Mouse (Mus musculus) kidney, postnatal 0 days (tissue): Measurements from ENCODE around the gene Olfr826. TPM values are rescaled to one million over a fixed set of nuclear protein-coding genes. Genes with fewer than 3 reads are reported as not detected.

ENCODE experiments used
- ATAC-seq: fragments of 200-750 bp; cut with Nextera tagmentation; replicated peaks from 2 replicates; pipeline ENCODE4 v1.8.0; 2017; ENCODE audit warnings: low read depth, moderate number of reproducible peaks, moderate TSS enrichment, moderate library complexity; ENCODE audit not compliant: low FRiP score
- DNase-seq: peaks from one replicate; pipeline ENCODE4 v3.0.0-alpha.2; 2016; ENCODE audit warnings: low spot score
- H3K27ac ChIP-seq: fragments of 300-500 bp; sonication (generic); 2 replicates; pipeline ENCODE4 v1.5.1; 2014; ENCODE audit warnings: mild to moderate bottlenecking
- H3K27me3 ChIP-seq: fragments of 300-500 bp; sonication (generic); 2 replicates; pipeline ENCODE4 v1.6.1; 2014; ENCODE audit warnings: low read length, mixed read lengths; ENCODE audit not compliant: insufficient read depth
- H3K36me3 ChIP-seq: fragments of 300-500 bp; sonication (generic); 2 replicates; pipeline ENCODE4 v1.6.1; 2014; ENCODE audit warnings: low read length, mixed read lengths; ENCODE audit not compliant: insufficient read depth
- H3K4me1 ChIP-seq: fragments of 300-500 bp; sonication (generic); replicated peaks from 2 replicates; pipeline ENCODE4 v1.6.1; 2014; ENCODE audit warnings: antibody characterized with exemption, low read length, mixed read lengths; ENCODE audit not compliant: insufficient read depth
- H3K4me2 ChIP-seq: fragments of 300-500 bp; sonication (generic); 2 replicates; pipeline ENCODE4 v1.6.1; 2014; ENCODE audit warnings: mild to moderate bottlenecking, low read length, moderate library complexity, mixed read lengths
- H3K4me3 ChIP-seq: fragments of 300-500 bp; sonication (generic); replicated peaks from 2 replicates; pipeline ENCODE4 v1.5.1; 2014; ENCODE audit warnings: low read depth, low read length
- H3K9ac ChIP-seq: fragments of 300-500 bp; sonication (generic); 2 replicates; pipeline ENCODE4 v1.6.1; 2014; ENCODE audit warnings: low read depth, low read length
- H3K9me3 ChIP-seq: fragments of 300-500 bp; sonication (generic); replicated peaks from 2 replicates; pipeline ENCODE4 v1.6.1; 2016; ENCODE audit warnings: low read length, inconsistent platforms, mixed read lengths
- CTCF ChIP-seq: IDR thresholded peaks from 2 replicates; pipeline ENCODE4 v1.5.1; 2016; ENCODE audit warnings: antibody characterized with exemption, low read depth, mild to moderate bottlenecking, moderate library complexity
- WGBS: fragments of 180-500 bp; shearing (Covaris S2); extraction: QIAGEN DNeasy Blood & Tissue Kit; methylation state at CpG from one replicate; pipeline ENCODE4 v1.1.7; 2014; 5-methylcytosine and 5-hydroxymethylcytosine counted together
- polyA plus RNA-seq: library from polyadenylated mRNA; unstranded; fragments of >200 nt; fragmentation: Nextera tagmentation; extraction: Ambion mirVana; gene quantifications from 2 replicates; pipeline ENCODE4 v1.2.1, GENCODE M21; 2015

Gene Olfr826
- polyA plus RNA-seq: not detected in 2 replicates

DNA sequence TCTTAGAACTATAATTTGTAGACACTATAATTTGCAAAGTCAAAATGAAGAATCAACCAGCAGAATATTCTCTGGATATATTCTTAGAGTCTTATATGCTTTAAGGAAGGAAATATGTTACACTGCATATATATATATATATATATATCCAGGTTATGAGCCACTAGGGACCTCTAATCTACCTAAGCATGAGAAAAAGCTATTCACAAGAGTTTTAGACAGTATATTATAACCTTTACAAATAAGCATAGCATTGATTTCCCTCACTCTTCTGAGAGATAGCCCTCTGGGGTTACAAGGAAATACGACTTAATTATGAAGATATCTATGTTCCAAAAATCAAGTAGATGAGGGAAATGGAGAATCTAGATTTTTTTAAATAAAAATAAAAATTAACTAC lies at the start of gene Olfr826:
Gene Olfr826 (minus strand): TSS at position 101 of the 400 bp plus-strand sequence.
- no peak within 1 kb of the TSS for H3K4me2 ChIP-seq
- no peak within 1 kb of the TSS for H3K27ac ChIP-seq
- ATAC-seq (no peak), DNase-seq (no peak)
- no peaks in the 10 kb centered on the region for H3K9me3 ChIP-seq
- H3K27me3 ChIP-seq: no peaks in the 10 kb centered on the region
- WGBS: 84% methylated on average over 1 of the region's 1 CpGs
- no peaks in the 10 kb centered on the region for H3K4me1 ChIP-seq
- H3K4me3 ChIP-seq: no peak within 1 kb of the TSS
- no peak within 1 kb of the TSS for H3K9ac ChIP-seq
- no peaks in the 10 kb centered on the region for H3K36me3 ChIP-seq
- TF ChIP-seq CTCF: no peak

DNA sequence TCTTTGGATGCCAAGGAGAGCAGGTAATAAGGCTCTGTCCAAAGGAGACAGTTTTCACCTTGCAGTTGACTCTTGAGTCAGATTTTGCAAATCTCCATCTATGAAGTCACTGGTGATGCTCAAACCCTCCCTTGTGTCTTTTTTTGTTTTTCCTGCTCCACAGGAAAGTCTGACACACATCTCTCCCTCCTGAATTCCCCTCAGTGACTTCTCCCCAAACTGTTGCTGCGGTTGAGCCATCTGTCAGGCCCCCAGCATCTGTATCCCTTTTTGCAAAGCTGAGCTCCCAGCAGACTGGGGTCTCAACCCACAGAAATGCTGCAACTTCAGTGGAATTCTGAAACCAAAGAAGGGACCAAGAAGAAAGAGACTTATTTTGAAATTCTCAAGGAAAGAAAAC lies 48.1 kb upstream of the Olfr826 start:
- H3K27me3 ChIP-seq: no peaks in the 10 kb centered on the region
- no peak overlapping the region for H3K4me2 ChIP-seq
- WGBS: 55% methylated on average over 1 of the region's 1 CpGs
- H3K4me3 ChIP-seq: no peak overlapping the region
- H3K9me3 ChIP-seq: no peaks in the 10 kb centered on the region
- H3K36me3 ChIP-seq: no peaks in the 10 kb centered on the region
- DNase-seq (no peak), ATAC-seq (no peak)
- H3K4me1 ChIP-seq: no peaks in the 10 kb centered on the region
- no peak for TF ChIP-seq CTCF
- H3K27ac ChIP-seq: no peak overlapping the region
- H3K9ac ChIP-seq: no peak overlapping the region

- no peak for DNase-seq
Observed at GRCm38 (mm10) chr10:130229584-130229983, 45.6 kb upstream of the Olfr826 start.

GRCm38 (mm10) chr10:130228246-130228645 lies 44.3 kb upstream of the Olfr826 start:
- no peaks in the 10 kb centered on the region for H3K4me1 ChIP-seq
- no peak overlapping the region for H3K4me2 ChIP-seq
- peak; percentile 85 for TF ChIP-seq CTCF
- H3K27ac ChIP-seq: no peak overlapping the region
- H3K9me3 ChIP-seq: no peaks in the 10 kb centered on the region
- no peak overlapping the region for H3K9ac ChIP-seq
- no peaks in the 10 kb centered on the region for H3K36me3 ChIP-seq
- no peak overlapping the region for H3K4me3 ChIP-seq
- 0% methylated on average over 1 of the region's 1 CpGs for WGBS
- no peaks in the 10 kb centered on the region for H3K27me3 ChIP-seq
- DNase-seq (peak; percentile 73), ATAC-seq (peak; percentile 68)

More at GRCm38 (mm10) chr10:130229584-130229983, 45.6 kb upstream of the Olfr826 start:
- Histone ChIP-seq H3K36me3 (no peaks in the 10 kb centered on the region), H3K4me1 (no peaks in the 10 kb centered on the region), H3K9me3 (no peaks in the 10 kb centered on the region), H3K27ac (no peak overlapping the region), H3K27me3 (no peaks in the 10 kb centered on the region), H3K9ac (no peak overlapping the region), H3K4me2 (no peak overlapping the region), H3K4me3 (no peak overlapping the region)
- ATAC-seq: no peak
- WGBS: 86% methylated on average over 5 of the region's 5 CpGs
- peak; percentile 11; the same call in 1 of the 2 replicates for TF ChIP-seq CTCF

- Histone ChIP-seq H3K36me3 (no peaks in the 10 kb centered on the region), H3K27me3 (no peaks in the 10 kb centered on the region), H3K9me3 (no peaks in the 10 kb centered on the region), H3K9ac (no peak overlapping the region), H3K4me1 (no peaks in the 10 kb centered on the region), H3K4me3 (no peak overlapping the region), H3K27ac (no peak overlapping the region), H3K4me2 (no peak overlapping the region)
- DNase-seq (no peak), ATAC-seq (no peak)
- WGBS: 60% methylated on average over 3 of the region's 3 CpGs
- TF ChIP-seq CTCF: no peak
Observed at GRCm38 (mm10) chr10:130225034-130225433, 41.0 kb upstream of the Olfr826 start.

DNA sequence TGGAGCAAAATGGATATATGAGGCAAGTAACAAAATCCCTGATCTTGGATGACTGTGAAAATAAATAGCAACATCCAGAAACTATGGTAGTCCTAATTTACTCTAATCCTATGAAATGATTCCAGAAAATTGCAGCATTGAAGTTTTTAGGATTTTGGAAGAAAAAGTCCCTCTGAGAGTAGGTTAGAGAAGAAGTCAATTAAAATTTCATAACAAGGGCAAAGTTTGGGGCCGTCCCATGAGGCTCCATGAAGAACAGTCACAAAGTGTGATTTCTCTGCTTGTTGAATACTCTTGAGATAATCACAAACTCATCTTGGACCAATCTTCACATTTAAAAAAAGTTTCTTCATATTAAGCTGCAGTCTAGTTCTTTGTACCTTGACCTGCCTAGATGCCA lies 30.3 kb upstream of the Olfr826 start, which contains the start of gene Olfr827:
Gene Olfr827 (minus strand): TSS at position 101 of the 400 bp plus-strand sequence.
- Histone ChIP-seq H3K9ac (no peak within 1 kb of the TSS), H3K4me2 (no peak within 1 kb of the TSS), H3K4me1 (no peaks in the 10 kb centered on the region), H3K4me3 (no peak within 1 kb of the TSS), H3K36me3 (no peaks in the 10 kb centered on the region), H3K27me3 (no peaks in the 10 kb centered on the region), H3K9me3 (no peaks in the 10 kb centered on the region), H3K27ac (no peak within 1 kb of the TSS)
- no peak for ATAC-seq
- no peak for DNase-seq
- WGBS: 86% methylated on average over 1 of the region's 1 CpGs
- TF ChIP-seq CTCF: no peak

DNA sequence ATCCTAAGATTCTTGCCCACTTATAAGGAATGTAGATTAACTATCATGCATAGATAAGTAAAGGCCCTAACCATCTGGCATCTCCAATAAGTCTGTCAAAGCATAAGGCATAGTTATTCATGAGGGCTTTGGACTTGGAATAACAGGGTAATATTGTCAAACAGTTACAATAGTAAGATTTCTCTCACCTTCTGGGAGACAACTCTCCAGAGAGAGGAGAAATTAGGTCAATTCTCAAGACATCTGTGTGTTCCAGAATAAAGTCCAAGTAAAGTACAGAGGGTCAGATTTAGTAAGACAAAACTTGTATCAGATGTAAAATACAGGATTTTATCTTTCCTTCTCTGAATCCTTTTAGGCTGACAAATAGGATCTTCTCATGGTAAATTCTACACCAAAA lies 17.3 kb downstream of the Olfr826 start, which contains the start of gene Olfr825:
Gene Olfr825 (minus strand): TSS at position 101 of the 400 bp plus-strand sequence.
- Histone ChIP-seq H3K27me3 (no peaks in the 10 kb centered on the region), H3K36me3 (no peaks in the 10 kb centered on the region), H3K4me2 (no peak within 1 kb of the TSS), H3K9me3 (no peaks in the 10 kb centered on the region), H3K27ac (no peak within 1 kb of the TSS), H3K4me3 (no peak within 1 kb of the TSS), H3K4me1 (no peaks in the 10 kb centered on the region), H3K9ac (no peak within 1 kb of the TSS)
- no peak for ATAC-seq
- TF ChIP-seq CTCF: no peak
- DNase-seq: no peak
